Mouse (Mus musculus): ENCODE results near the gene Ggta1. TPM values are rescaled to one million over a fixed set of nuclear protein-coding genes. Genes with fewer than 3 reads are reported as not detected.

Gene Ggta1
- polyA plus RNA-seq, 1 experiment = 16.2 TPM

- TF ChIP-seq POLR2A (IDR thresholded peaks at IDR 0.05; ENCODE audit: borderline replicate concordance, control insufficient read depth, low read depth, low read length) = no peak
- no peak for TF ChIP-seq CTCF (IDR thresholded peaks at IDR 0.05; ENCODE audit: control insufficient read depth, insufficient read depth, low read length)
- 10% methylated on average over 5 of the region's 5 CpGs for WGBS
- no peak overlapping the region for H3K4me3 ChIP-seq (replicated peaks; ENCODE audit: control insufficient read depth, low read depth, low read length)
- H3K27ac ChIP-seq (ENCODE audit: control insufficient read depth, insufficient read depth, low read depth, low read length, poor library complexity) = peak overlapping the region; percentile 84
- peaks cover 27% of the 10 kb centered on the region for H3K4me1 ChIP-seq (ENCODE audit: control insufficient read depth, insufficient read depth, low read length)
These were observed 33.4 kb upstream of the Ggta1 start for GRCm38 (mm10) chr2:35496279-35497013.

GRCm38 (mm10) chr2:35495486-35496278 lies 32.7 kb upstream of the Ggta1 start:
- peak overlapping the region; percentile 97 for H3K27ac ChIP-seq (ENCODE audit: control insufficient read depth, insufficient read depth, low read depth, low read length, poor library complexity)
- peaks cover 29% of the 10 kb centered on the region for H3K4me1 ChIP-seq (ENCODE audit: control insufficient read depth, insufficient read depth, low read length)
- 0 out of 2 replicates have a peak, but pooled peaks have one; percentile 16 for TF ChIP-seq POLR2A (IDR thresholded peaks at IDR 0.05; ENCODE audit: borderline replicate concordance, control insufficient read depth, low read depth, low read length)
- peak; percentile 37; the same call in 1 of the 2 replicates for TF ChIP-seq CTCF (IDR thresholded peaks at IDR 0.05; ENCODE audit: control insufficient read depth, insufficient read depth, low read length)
- 2% methylated on average over 16 of the region's 16 CpGs for WGBS
- peak overlapping the region; percentile 51 for H3K4me3 ChIP-seq (replicated peaks; ENCODE audit: control insufficient read depth, low read depth, low read length)

GRCm38 (mm10) chr2:35493566-35493965 lies 30.5 kb upstream of the Ggta1 start:
- no peak overlapping the region for H3K4me3 ChIP-seq (replicated peaks; ENCODE audit: control insufficient read depth, low read depth, low read length)
- H3K4me1 ChIP-seq (ENCODE audit: control insufficient read depth, insufficient read depth, low read length) = peaks cover 26% of the 10 kb centered on the region
- no peak for TF ChIP-seq POLR2A (IDR thresholded peaks at IDR 0.05; ENCODE audit: borderline replicate concordance, control insufficient read depth, low read depth, low read length)
- no peak for TF ChIP-seq CTCF (IDR thresholded peaks at IDR 0.05; ENCODE audit: control insufficient read depth, insufficient read depth, low read length)
- no peak overlapping the region for H3K27ac ChIP-seq (ENCODE audit: control insufficient read depth, insufficient read depth, low read depth, low read length, poor library complexity)
- WGBS = 47% methylated on average over 7 of the region's 7 CpGs

GRCm38 (mm10) chr2:35491151-35491550 lies 28.1 kb upstream of the Ggta1 start:
- WGBS = 92% methylated on average over 24 of the region's 24 CpGs
- peaks cover 15% of the 10 kb centered on the region for H3K4me1 ChIP-seq (ENCODE audit: control insufficient read depth, insufficient read depth, low read length)
- H3K4me3 ChIP-seq (replicated peaks; ENCODE audit: control insufficient read depth, low read depth, low read length) = no peak overlapping the region
- TF ChIP-seq POLR2A (IDR thresholded peaks at IDR 0.05; ENCODE audit: borderline replicate concordance, control insufficient read depth, low read depth, low read length) (no peak), CTCF (IDR thresholded peaks at IDR 0.05; ENCODE audit: control insufficient read depth, insufficient read depth, low read length) (no peak)
- no peak overlapping the region for H3K27ac ChIP-seq (ENCODE audit: control insufficient read depth, insufficient read depth, low read depth, low read length, poor library complexity)

- no peak for TF ChIP-seq CTCF (IDR thresholded peaks at IDR 0.05; ENCODE audit: control insufficient read depth, insufficient read depth, low read length)
- no peak for TF ChIP-seq POLR2A (IDR thresholded peaks at IDR 0.05; ENCODE audit: borderline replicate concordance, control insufficient read depth, low read depth, low read length)
- H3K27ac ChIP-seq (ENCODE audit: control insufficient read depth, insufficient read depth, low read depth, low read length, poor library complexity) = no peak overlapping the region
- WGBS = 58% methylated on average over 17 of the region's 17 CpGs
- H3K4me3 ChIP-seq (replicated peaks; ENCODE audit: control insufficient read depth, low read depth, low read length) = no peak overlapping the region
- peaks cover 13% of the 10 kb centered on the region for H3K4me1 ChIP-seq (ENCODE audit: control insufficient read depth, insufficient read depth, low read length)
These were observed 27.6 kb upstream of the Ggta1 start for GRCm38 (mm10) chr2:35490458-35491111.

- TF ChIP-seq POLR2A (IDR thresholded peaks at IDR 0.05; ENCODE audit: borderline replicate concordance, control insufficient read depth, low read depth, low read length) (no peak), CTCF (IDR thresholded peaks at IDR 0.05; ENCODE audit: control insufficient read depth, insufficient read depth, low read length) (no peak)
- WGBS = 72% methylated on average over 3 of the region's 3 CpGs
- Histone ChIP-seq H3K4me1 (ENCODE audit: control insufficient read depth, insufficient read depth, low read length) (peaks cover 4% of the 10 kb centered on the region; the same call in 1 of the 2 replicates), H3K27ac (ENCODE audit: control insufficient read depth, insufficient read depth, low read depth, low read length, poor library complexity) (no peak overlapping the region), H3K4me3 (replicated peaks; ENCODE audit: control insufficient read depth, low read depth, low read length) (no peak overlapping the region)
These were observed 24.7 kb upstream of the Ggta1 start for GRCm38 (mm10) chr2:35487700-35488099.

GRCm38 (mm10) chr2:35486981-35487655 lies 24.1 kb upstream of the Ggta1 start:
- TF ChIP-seq CTCF (IDR thresholded peaks at IDR 0.05; ENCODE audit: control insufficient read depth, insufficient read depth, low read length) (no peak), POLR2A (IDR thresholded peaks at IDR 0.05; ENCODE audit: borderline replicate concordance, control insufficient read depth, low read depth, low read length) (no peak)
- WGBS = 14% methylated on average over 5 of the region's 5 CpGs
- Histone ChIP-seq H3K4me1 (ENCODE audit: control insufficient read depth, insufficient read depth, low read length) (peaks cover 4% of the 10 kb centered on the region; the same call in 1 of the 2 replicates), H3K27ac (ENCODE audit: control insufficient read depth, insufficient read depth, low read depth, low read length, poor library complexity) (no peak overlapping the region), H3K4me3 (replicated peaks; ENCODE audit: control insufficient read depth, low read depth, low read length) (no peak overlapping the region)
